Mouse (Mus musculus) forebrain, embryonic 12.5 days (tissue): ENCODE measurements around the gene H2afx. TPM values are rescaled to one million over a fixed set of nuclear protein-coding genes. Genes with fewer than 3 reads are reported as not detected.
"Not testable (repeated sequence)": the region's sequence is repeated elsewhere in the genome, so short reads cannot be mapped to it uniquely, and the experiment has no call there.

Experiments
- ATAC-seq: fragments of 200-750 bp; cut with Nextera tagmentation; 2 replicates; pipeline ENCODE4 v1.8.0; 2017; ENCODE audit warnings: moderate TSS enrichment; ENCODE audit not compliant: low FRiP score
- H3K27ac ChIP-seq: fragments of 300-500 bp; sonication (generic); 2 replicates; pipeline ENCODE4 v1.5.1; 2016; ENCODE audit warnings: mild to moderate bottlenecking
- H3K27me3 ChIP-seq: fragments of 300-500 bp; sonication (generic); 2 replicates; pipeline ENCODE4 v1.6.1; 2016; ENCODE audit warnings: mild to moderate bottlenecking
- H3K36me3 ChIP-seq: fragments of 300-500 bp; sonication (generic); replicated peaks from 2 replicates; pipeline ENCODE4 v1.6.1; 2016; ENCODE audit warnings: mild to moderate bottlenecking
- H3K4me1 ChIP-seq: fragments of 300-500 bp; sonication (generic); 2 replicates; pipeline ENCODE4 v1.6.1; 2016
- H3K4me2 ChIP-seq: fragments of 300-500 bp; sonication (generic); 2 replicates; pipeline ENCODE4 v1.6.1; 2016; ENCODE audit warnings: mild to moderate bottlenecking, moderate library complexity
- H3K4me3 ChIP-seq: fragments of 300-500 bp; sonication (generic); replicated peaks from 2 replicates; pipeline ENCODE4 v1.5.1; 2016; ENCODE audit warnings: mild to moderate bottlenecking
- H3K9ac ChIP-seq: fragments of 300-500 bp; sonication (generic); 2 replicates; pipeline ENCODE4 v1.6.1; 2016; ENCODE audit warnings: mild to moderate bottlenecking
- H3K9me3 ChIP-seq: fragments of 300-500 bp; sonication (generic); 2 replicates; pipeline ENCODE4 v1.6.1; 2016
- WGBS: fragments of 180-500 bp; shearing (Covaris S2); methylation state at CpG from one replicate; pipeline ENCODE4 v1.1.7; 2016; 5-methylcytosine and 5-hydroxymethylcytosine counted together
- polyA plus RNA-seq: library from polyadenylated mRNA; unstranded; fragments of >200 nt; fragmentation: Nextera tagmentation; extraction: Ambion mirVana; gene quantifications from 2 replicates; pipeline ENCODE4 v1.2.1, GENCODE M21; 2016

Gene H2afx
- polyA plus RNA-seq, 1 experiment from 2014 or later: 477 TPM

DNA sequence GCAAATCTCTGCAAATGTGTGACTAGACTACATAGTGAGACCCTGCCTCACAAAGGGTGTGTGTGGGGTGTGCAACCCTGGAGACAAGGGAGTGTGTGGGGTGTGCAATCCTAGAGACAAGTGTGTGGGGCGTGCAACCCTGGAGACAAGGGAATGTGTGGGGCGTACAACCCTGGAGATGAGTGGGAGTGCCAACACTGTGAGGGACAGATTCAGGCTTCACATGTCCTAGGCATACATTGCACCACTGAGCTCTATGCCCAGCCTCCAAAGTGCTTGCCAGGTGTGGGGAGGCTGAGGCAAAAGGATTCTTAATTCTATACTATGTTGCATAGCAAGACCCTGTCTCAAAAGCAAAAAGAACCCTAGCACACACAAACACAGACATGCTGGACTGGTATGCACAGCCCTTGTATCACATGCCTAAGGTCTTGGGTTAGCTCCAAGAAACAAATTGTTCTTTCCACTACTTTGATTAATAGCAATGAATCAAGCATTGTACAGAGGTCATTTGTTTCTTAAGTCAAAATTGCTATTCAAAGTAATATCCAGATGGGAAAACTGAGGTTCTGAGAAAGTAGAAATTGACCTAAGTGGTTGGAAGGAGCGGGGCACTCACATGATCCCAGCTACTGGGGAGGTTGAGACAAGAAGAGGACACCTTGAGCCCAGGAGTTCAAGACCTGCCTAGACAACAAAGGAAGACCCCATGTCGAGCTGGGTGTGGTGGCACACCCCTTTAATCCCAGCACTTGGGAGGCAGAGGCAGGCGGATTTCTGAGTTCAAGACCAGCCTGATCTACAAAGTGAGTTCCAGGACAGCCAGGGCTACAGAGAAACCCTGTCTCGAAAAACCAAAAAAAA, 11.3 kb downstream of the H2afx start:
- no peak overlapping the region for H3K9ac ChIP-seq
- no peak for ATAC-seq
- H3K27ac ChIP-seq: no peak overlapping the region
- H3K4me1 ChIP-seq: peaks cover 18% of the 10 kb centered on the region
- 87% methylated on average over 6 of the region's 6 CpGs for WGBS
- H3K4me3 ChIP-seq: no peak overlapping the region
- H3K9me3 ChIP-seq: no peaks in the 10 kb centered on the region
- H3K4me2 ChIP-seq: no peak overlapping the region
- H3K27me3 ChIP-seq: no peaks in the 10 kb centered on the region
- peaks cover 54% of the 10 kb centered on the region for H3K36me3 ChIP-seq

DNA sequence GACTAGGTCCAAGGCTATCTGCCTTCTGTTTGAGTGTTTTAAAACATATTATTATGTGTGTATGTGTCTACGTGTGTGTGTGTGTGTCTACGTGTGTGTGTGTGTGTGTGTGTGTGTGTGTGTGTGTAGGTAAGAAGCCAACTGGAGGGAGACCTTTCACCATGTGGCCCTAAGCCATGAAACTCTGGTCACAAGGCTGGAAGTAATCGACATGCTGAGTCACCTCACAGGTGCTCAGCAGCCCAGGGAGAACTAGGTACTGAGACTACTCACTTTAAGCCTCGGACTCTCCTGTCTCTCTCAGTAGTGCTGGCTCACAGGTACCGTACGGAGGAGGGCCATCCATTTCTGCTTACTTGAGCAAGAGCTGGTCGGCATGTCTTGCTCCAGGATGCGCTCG, 12.7 kb downstream of the H2afx start:
- WGBS: 91% methylated on average over 9 of the region's 9 CpGs
- Histone ChIP-seq H3K4me3 (no peak overlapping the region), H3K36me3 (peaks cover 61% of the 10 kb centered on the region), H3K4me1 (peaks cover 17% of the 10 kb centered on the region), H3K27ac (no peak overlapping the region), H3K27me3 (no peaks in the 10 kb centered on the region), H3K9ac (no peak overlapping the region), H3K4me2 (no peak overlapping the region), H3K9me3 (no peaks in the 10 kb centered on the region)
- no peak for ATAC-seq

DNA sequence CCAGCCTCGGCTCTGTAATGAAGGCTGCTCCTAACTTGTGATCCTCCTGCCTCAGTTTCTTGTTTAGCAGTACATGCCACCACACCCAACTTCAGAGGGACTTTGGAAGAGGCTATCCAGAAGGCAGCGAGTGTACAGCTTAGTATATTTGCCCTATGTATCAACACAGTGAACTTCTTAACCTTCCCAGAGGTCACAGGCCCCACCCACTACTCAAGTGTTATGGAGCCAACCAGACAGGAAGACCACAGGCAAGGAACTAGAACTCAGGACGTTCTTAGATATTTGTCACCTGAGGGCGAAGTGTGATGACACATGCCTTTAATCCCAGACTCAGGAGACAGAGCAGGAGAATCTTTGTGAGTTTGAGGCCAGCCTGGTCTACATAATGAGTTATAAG, 13.1 kb downstream of the H2afx start:
- Histone ChIP-seq H3K27me3 (no peaks in the 10 kb centered on the region), H3K4me1 (peaks cover 13% of the 10 kb centered on the region), H3K4me2 (no peak overlapping the region), H3K27ac (no peak overlapping the region), H3K36me3 (peaks cover 66% of the 10 kb centered on the region), H3K4me3 (no peak overlapping the region), H3K9ac (no peak overlapping the region), H3K9me3 (no peaks in the 10 kb centered on the region)
- no peak for ATAC-seq
- 91% methylated on average over 4 of the region's 4 CpGs for WGBS

DNA sequence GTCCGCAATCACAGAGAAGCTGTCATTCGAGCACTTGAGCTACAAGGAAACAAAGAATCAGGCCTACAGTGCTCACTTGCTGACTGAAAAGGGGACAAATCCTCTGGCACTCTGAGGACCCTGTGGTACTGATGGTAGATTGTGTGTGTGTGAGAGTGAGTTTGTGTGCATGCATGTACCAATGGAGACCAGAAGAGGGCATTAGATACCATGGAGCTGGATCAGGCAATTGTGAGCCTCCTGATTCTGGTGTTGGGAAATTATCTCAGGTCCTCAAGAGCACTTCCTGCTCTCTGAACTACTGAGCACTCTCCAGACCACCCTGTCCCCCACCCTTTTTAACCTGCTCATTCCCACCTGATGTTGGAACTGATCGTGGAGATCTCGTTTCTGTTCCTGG, 14.1 kb downstream of the H2afx start:
- Histone ChIP-seq H3K9ac (no peak overlapping the region), H3K4me1 (peaks cover 5% of the 10 kb centered on the region), H3K4me3 (no peak overlapping the region), H3K4me2 (no peak overlapping the region), H3K36me3 (peaks cover 75% of the 10 kb centered on the region), H3K27ac (no peak overlapping the region), H3K9me3 (no peaks in the 10 kb centered on the region), H3K27me3 (no peaks in the 10 kb centered on the region)
- ATAC-seq: no peak
- 97% methylated on average over 4 of the region's 4 CpGs for WGBS

DNA sequence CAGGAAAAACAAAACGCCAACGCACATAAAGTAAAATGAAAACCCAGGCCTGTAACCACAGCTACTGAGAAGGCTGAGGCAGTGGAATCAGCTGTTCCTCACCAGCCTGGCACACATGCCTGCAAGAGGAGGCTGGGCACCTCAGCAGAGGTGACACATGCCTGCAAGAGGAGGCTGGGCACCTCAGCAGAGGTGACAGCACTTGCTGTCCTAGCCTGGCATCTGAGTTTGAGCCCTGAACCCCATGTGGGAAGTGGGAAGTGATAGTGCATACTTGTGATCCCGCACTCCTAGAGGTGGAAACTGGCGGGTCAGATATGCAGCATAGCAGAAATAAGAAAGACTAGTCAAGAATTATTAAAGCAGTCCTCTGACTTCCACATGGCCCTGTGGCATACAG, 16.9 kb downstream of the H2afx start:
- Histone ChIP-seq H3K27me3 (no peaks in the 10 kb centered on the region), H3K9me3 (no peaks in the 10 kb centered on the region), H3K36me3 (peaks cover 97% of the 10 kb centered on the region), H3K4me1 (no peaks in the 10 kb centered on the region), H3K4me3 (no peak overlapping the region), H3K27ac (no peak overlapping the region), H3K4me2 (no peak overlapping the region), H3K9ac (no peak overlapping the region)
- 94% methylated on average over 4 of the region's 4 CpGs for WGBS
- ATAC-seq: no peak

DNA sequence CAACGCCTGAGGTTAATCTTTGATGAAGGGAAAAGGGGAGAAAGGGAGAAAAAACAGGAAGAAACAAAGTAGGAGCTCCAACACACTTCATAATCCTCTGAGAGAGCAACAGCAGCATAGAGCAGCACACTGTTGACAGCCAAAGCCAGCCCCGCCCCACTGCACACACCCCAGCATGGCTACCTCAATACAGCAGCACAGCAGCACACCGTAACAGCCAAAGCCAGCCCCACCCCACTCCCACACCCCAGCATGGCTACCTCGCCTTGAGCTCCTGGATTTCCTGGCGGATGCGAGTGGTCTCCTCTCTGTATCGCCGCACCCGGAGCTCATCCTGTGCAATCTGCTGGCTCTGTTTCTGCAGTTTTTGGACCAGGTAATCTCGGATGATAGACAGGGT, 17.8 kb downstream of the H2afx start:
- no peaks in the 10 kb centered on the region for H3K9me3 ChIP-seq
- 0 out of 2 replicates have a peak overlapping the region, but pooled peaks have one; percentile 25 for H3K9ac ChIP-seq
- H3K27ac ChIP-seq: no peak overlapping the region
- 92% methylated on average over 10 of the region's 10 CpGs for WGBS
- H3K4me3 ChIP-seq: no peak overlapping the region
- no peak overlapping the region for H3K4me2 ChIP-seq
- H3K36me3 ChIP-seq: peaks cover 96% of the 10 kb centered on the region
- H3K27me3 ChIP-seq: no peaks in the 10 kb centered on the region
- H3K4me1 ChIP-seq: no peaks in the 10 kb centered on the region
- no peak for ATAC-seq

DNA sequence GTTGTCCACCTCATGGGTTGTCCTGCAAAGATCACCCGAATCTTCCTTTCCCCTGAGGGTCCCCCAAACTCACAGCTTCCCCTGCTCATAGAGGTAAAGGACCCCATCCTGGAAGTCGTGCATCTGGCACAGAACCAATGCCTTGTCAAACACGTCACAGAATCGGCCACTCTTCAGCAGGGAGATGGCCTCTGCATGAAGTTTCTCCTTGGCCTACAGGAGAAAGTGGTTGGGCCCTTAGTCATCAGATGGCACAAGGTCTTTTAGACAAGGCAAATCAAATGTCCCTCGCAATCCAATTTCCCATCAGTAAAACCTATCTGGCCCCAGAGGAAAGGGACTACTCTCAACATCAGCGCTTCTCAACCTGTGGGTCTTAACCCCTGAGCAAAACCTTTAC, 18.6 kb downstream of the H2afx start:
- 98% methylated on average over 6 of the region's 6 CpGs for WGBS

DNA sequence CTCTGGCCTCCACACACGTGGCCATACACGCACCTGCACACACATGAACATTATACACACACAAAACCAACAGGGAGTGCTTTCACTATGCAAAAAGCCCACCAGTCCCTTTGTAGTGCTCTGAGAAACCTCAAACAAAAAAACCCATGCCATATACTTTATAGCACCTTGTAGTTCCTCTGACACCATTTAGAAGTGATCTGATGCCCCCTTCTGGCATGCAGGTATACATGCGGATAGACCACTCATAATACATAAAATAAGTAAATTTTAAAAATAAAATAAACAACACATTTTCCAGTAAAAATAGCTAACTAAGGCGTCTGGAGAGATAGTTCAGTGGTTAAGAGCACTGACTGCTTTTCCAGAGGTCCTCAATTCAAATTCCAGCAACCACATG, 22.7 kb downstream of the H2afx start:
- no peak for ATAC-seq
- Histone ChIP-seq H3K9ac (no peak overlapping the region), H3K4me2 (no peak overlapping the region), H3K4me1 (peaks cover 9% of the 10 kb centered on the region), H3K27ac (no peak overlapping the region), H3K9me3 (no peaks in the 10 kb centered on the region), H3K27me3 (no peaks in the 10 kb centered on the region), H3K4me3 (no peak overlapping the region), H3K36me3 (peaks cover 71% of the 10 kb centered on the region)
- 77% methylated on average over 4 of the region's 4 CpGs for WGBS

More for the DNA sequence above, 18.6 kb downstream of the H2afx start:
- H3K4me3 ChIP-seq: no peak overlapping the region
- no peaks in the 10 kb centered on the region for H3K27me3 ChIP-seq
- no peak overlapping the region for H3K9ac ChIP-seq
- H3K27ac ChIP-seq: no peak overlapping the region
- no peak overlapping the region for H3K4me2 ChIP-seq
- no peaks in the 10 kb centered on the region for H3K9me3 ChIP-seq
- H3K4me1 ChIP-seq: no peaks in the 10 kb centered on the region
- no peak for ATAC-seq
- H3K36me3 ChIP-seq: peaks cover 96% of the 10 kb centered on the region

DNA sequence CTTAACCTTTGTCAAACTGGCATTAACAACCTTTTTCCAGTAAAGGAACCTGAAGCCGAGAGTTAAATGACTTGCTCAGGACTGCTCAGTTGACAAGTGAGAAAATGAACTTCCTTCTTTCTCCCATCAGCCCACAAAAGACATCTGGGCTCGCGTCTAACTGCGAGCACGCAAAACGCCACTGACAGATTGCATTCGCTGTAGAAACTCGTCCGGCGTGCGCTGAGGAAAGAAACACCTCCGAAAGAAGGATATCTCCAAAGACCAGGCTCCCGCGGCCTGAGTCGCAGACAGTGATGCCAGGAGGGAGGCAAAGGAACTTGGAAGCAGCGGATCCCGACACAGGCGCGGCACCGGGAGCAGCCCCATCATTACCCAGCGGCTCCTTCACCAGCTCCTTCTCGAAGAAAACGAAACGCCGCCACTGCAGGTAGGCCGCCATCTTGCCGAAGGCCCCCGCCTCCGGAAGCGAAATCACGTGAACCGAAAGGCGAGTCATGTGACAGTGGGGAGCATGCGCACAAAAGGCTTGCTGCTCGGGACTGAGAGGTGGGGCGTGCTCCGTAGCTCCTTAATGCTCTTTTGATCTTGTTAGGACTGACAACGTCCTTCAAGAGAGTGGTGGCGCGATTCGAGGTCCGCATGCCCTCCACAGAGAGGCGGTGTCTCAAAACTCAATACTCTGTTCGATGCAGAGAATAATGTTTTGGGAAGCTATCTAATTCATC, 26.9 kb downstream of the H2afx start, which contains the start of gene Vps11:
Gene Vps11 (minus strand): TSS at position 481 of the 728 bp plus-strand sequence.
- H3K4me2 ChIP-seq: peak within 1 kb of the TSS; percentile 88
- ATAC-seq: peak; percentile 95
- peaks cover 30% of the 10 kb centered on the region for H3K36me3 ChIP-seq
- H3K27me3 ChIP-seq: no peaks in the 10 kb centered on the region
- peaks cover 9% of the 10 kb centered on the region for H3K4me1 ChIP-seq
- WGBS: under 1% methylated on average over 44 of the region's 44 CpGs
- H3K27ac ChIP-seq: peak within 1 kb of the TSS; percentile 66
- no peaks in the 10 kb centered on the region for H3K9me3 ChIP-seq
- peak within 1 kb of the TSS; percentile 76 for H3K4me3 ChIP-seq
- H3K9ac ChIP-seq: peak within 1 kb of the TSS; percentile 66

DNA sequence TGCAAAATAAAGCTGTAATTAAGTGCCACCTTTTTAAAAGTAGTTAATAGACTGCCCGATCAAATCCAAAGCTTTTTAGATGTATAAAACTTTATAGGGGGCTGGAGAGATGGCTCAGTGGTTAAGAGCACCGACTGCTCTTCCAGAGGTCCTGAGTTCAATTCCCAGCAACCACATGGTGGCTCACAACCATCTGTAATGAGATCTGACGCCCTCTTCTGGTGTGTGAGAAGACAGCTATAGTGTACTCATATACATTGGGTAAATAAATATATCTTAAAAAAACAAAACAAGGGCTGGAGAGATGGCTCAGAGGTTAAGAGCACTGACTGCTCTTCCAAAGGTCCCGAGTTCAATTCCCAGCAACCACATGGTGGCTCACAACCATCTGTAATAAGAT, 27.4 kb downstream of the H2afx start:
- not testable (repeated sequence) for H3K4me1 ChIP-seq, H3K27me3 ChIP-seq, H3K9ac ChIP-seq, H3K9me3 ChIP-seq
- Histone ChIP-seq H3K36me3 (peaks cover 24% of the 10 kb centered on the region), H3K4me3 (peak overlapping the region; percentile 76), H3K27ac (peak overlapping the region; percentile 66), H3K4me2 (peak overlapping the region; percentile 88)
- ATAC-seq: 0 out of 2 replicates have a peak, but pooled peaks have one; percentile 6
- WGBS: 44% methylated on average over 4 of the region's 4 CpGs

DNA sequence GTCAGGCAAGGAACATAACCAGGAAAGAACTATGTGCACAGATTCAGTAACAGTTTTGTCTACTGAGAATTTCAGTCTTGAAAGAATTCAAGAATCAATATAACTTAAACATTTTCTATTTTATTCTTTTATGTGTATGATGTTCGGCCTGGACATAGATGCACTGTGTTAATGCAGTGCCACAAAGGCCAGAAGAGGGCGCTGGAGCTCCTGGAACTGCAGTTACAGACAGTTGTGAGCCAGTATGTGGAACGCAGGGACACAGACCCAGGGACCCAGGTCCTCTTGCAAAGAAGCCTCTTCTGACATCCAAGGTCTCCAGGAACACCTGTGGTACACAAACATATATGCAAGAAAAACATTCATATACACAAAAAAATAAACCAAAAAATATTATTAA, 30.0 kb downstream of the H2afx start:
- 62% methylated on average over 3 of the region's 3 CpGs for WGBS

DNA sequence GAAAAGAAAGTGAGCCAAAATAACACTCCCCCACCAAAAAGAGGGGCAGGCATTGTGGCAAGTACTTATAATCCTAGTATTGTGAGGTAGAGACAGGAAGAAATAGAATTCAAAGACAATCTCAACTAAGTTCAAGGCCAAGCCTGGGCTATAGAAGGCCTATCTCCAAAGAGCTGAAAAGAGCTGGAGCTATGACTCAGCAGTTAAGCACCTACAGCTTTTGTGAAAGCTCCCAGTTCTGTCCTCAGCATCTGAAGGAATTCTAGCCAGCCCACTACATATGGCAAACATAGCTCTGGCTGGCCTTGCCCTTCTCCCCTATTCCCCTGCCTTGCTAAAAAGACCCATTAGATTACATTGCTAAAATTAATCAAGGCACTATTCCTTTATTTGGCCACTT, 38.9 kb downstream of the H2afx start:
- Histone ChIP-seq H3K9ac (no peak overlapping the region), H3K27me3 (no peaks in the 10 kb centered on the region), H3K4me2 (no peak overlapping the region), H3K4me1 (peaks cover 2% of the 10 kb centered on the region), H3K4me3 (no peak overlapping the region), H3K9me3 (no peaks in the 10 kb centered on the region), H3K27ac (no peak overlapping the region), H3K36me3 (no peaks in the 10 kb centered on the region)
- no peak for ATAC-seq

More for the DNA sequence above, 30.0 kb downstream of the H2afx start:
- peaks cover 9% of the 10 kb centered on the region for H3K4me1 ChIP-seq
- H3K36me3 ChIP-seq: peaks cover 2% of the 10 kb centered on the region
- H3K9me3 ChIP-seq: no peaks in the 10 kb centered on the region
- H3K27ac ChIP-seq: no peak overlapping the region
- H3K27me3 ChIP-seq: no peaks in the 10 kb centered on the region
- no peak overlapping the region for H3K4me3 ChIP-seq
- no peak for ATAC-seq
- H3K9ac ChIP-seq: no peak overlapping the region
- H3K4me2 ChIP-seq: no peak overlapping the region
